Mouse (Mus musculus) left cerebral cortex, adult 9 months (tissue): Measurements from ENCODE around the gene Zfp697.
"Not testable (repeated sequence)": the region's sequence is repeated elsewhere in the genome, so short reads cannot be mapped to it uniquely, and the experiment has no call there.

Source experiments
- DNase-seq, 2 experiments: peaks; one replicate each; pipeline ENCODE4 v3.0.0; 2022; ENCODE audit warnings: low spot score in 2 of 2

The Zfp697 gene

DNA sequence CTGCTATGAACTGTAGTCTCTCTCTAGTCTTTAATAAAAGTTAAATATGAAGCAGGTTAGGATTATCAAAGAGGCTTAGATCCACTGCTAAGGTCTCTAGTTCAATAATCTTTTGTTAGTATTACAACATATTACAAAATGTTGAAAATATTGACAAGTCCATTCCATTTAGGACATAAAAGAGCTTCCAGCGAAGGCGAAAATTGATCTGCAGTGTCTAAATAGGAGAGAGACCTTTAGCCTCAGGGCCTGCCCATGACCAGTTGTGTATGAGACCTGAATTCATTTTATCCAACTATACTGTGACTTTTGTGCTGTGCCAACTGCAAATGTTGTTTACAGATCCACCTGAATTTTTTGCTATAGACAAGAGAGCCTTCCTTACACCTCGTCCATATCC lies 247.4 kb downstream of the Zfp697 start:
- DNase-seq, result no peak

DNA sequence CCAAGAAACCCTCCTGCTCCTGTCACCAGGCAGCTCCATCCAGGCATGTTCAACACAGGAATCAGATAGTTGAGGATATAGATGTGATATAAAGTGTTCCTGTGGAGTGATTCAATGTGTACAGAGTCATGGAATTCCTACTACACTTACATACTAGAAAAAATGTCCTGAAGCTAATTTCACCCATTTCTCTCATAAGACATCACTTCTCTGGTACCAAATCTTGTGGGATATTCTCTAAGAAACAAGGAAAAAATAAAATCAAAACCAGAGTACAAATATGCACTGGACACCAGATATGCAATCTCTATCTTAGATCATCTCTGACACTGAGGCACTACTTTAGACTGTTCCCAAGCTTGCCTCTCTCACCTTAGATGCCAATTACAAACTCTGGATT lies 247.9 kb downstream of the Zfp697 start, which contains the start of gene Hsd3b5:
Hsd3b5 (minus strand) TSS at position 101 of the 400 bp plus-strand sequence.
- no peak for DNase-seq

DNA sequence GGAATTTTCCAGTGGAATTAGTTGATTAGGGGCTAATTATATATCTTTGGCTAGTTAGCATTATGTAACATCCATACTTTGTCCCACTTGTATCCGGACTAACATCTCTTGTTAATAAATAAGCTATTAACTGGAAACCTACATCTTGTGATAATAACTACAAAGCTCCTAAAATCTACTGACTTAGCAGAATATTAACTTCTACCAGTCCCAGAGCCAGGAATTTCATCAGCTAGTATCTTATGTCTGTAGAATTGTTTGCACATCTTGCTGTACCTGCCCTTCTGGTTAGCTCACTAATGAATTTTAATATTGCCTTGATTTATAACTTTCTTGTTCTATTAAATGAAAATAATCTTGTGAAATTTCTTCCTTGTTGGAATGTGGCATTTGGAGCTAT lies 252.9 kb downstream of the Zfp697 start:
- no peak for DNase-seq

DNA sequence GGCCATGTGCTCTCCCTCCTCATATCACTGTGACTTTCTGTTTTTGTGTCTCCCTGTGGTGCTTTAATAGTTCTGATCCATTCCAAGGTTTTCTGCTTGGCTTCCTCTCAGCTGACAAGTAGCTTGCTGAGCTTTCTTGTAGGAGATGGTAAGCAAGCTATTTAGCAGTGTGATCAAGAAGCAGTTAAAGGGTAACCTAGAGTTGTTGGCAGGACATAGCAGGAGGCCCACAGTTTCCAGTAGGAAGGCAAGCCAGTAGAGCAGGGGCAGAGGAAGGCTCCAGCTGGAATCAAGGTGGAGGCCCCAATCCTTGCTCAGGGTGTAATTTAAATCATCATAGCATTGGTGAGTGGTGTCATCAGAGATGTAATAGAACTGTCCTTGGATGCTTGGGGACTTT lies 298.5 kb downstream of the Zfp697 start:
- DNase-seq, result no peak

DNA sequence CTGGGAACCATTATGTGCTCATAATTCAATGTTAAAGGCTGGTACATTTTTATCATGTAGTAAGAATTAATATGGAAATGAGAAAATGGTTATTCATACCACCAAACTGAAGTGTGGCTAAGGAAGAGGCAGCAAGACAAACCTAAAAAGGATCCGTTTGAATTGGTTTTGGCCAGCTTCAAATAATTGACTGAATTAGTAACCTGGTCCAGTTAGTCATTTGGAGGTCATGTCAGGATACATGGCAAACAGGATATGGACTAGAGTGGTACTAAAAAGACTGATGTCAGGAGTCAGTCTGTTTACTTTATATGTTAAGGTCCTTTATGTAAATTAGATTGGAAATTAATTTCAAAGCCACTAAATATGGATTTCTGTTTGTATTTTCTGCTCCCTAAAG lies 300.1 kb downstream of the Zfp697 start:
- no peak for DNase-seq

DNA sequence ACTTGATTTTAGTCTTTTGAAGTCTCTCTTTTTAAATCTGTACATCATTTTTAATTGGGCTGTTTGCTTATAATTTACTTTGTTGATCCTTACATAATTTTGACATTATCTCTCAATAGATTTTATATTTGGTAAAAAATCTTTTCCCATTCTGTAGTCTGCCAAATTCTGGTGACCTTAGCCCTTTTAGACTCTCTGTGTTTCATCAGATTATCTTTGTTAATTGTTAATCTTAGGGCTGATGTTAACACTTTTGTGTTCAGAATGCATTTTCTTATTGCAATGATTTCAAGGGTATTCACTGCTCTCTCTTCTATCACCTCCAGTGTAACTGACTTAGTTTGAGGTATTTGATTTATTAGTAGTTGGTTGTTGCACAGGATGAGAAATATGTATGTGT lies 338.5 kb downstream of the Zfp697 start:
- no peak for DNase-seq

DNA sequence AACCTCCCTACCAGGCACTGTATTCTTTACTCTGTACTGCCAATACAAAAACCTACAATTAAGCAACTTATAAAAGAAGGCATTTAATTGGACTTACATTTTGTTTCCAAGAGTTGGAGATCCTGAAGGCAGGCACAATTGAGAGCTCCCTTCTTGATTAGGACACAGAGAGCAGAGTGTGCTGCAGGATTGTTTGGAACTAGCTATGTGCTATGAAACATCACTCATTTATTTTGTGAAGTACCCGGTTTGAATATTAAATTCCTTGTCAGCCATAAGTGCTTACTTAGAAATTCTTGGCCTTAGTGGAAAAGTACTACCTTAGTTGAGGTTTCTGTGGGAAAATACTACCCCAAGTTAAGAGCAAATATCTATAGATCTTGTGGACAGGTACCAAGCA lies 342.1 kb downstream of the Zfp697 start, which contains the start of gene Hsd3b2:
Hsd3b2 (minus strand) TSS at position 168 of the 400 bp plus-strand sequence.
- DNase-seq, result no peak

DNA sequence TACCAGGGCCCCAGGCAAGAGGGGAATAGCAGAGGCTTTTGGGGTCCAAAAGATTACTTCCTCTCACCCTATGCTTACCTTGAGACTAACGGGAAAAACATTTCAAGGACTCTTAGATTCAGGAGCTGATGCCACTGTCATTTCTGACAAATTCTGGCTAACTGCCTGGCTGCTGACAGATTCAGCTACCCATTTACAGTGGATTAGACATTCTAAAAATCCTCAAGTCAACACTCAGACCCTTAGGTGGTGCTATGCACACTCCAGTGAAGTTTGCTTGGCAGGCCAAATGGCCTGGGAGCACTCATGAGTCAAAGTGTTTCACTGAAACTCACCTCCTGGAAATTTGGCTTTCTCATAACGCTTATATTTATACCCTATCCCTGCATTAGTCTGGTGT lies 344.0 kb downstream of the Zfp697 start:
- DNase-seq, result no peak

DNA sequence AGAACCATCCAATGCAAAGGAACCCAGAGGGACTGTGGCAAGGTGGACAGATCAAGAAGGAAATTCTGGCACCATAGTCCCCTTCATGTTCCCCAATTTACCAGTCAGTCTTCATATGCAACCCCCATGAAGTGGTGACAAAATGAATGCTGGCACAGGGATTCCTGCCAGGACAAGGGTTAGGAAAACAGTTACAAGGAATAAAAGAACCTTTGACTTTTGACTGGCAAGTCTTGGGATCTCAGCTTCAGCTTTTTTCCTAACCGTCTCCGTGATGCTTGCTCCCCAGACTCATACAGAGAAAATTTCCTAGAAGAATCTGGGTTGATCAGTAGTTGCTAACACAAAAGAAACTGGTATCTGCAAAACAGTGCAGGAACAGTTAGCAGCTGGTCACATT lies 351.5 kb downstream of the Zfp697 start:
- DNase-seq, result no peak

DNA sequence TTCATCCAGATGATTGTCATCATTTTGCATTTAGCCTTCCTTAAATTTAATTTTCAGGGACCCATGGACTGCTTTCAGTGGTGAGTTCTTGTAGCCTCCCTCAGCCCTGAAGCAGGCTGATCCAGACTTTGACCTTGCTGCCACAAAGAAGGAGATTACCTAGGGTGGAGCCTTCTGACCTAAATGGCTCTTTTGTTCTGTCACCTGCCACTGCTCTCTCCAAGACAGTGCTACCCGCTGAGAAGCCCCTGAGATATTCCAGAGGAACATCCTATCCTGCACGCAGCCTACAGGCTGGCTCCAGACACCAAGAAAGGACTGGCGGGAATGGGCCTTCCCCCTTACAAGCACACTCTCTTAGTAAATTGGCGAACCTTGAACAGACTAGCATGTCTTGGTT lies 352.1 kb downstream of the Zfp697 start:
- DNase-seq, result no peak

DNA sequence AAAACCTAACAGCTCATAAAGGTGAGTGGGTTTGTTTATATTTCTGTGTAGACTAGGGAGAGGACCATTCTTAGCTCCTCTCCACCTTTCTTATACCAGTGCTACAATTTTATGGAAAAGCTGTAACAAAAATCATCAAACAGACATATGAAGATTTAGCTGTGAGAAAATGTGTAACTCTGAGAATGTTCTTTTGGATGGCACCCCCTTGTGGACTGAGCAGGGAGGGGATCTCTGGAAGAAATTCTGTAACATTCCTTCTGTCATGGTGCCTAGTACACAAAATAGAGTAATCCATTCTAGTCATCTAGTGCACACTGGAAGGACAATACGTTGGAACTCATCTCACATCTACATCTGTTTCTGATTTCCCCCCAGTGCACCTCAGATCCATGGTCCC lies 358.8 kb downstream of the Zfp697 start:
- not testable (repeated sequence) for DNase-seq

DNA sequence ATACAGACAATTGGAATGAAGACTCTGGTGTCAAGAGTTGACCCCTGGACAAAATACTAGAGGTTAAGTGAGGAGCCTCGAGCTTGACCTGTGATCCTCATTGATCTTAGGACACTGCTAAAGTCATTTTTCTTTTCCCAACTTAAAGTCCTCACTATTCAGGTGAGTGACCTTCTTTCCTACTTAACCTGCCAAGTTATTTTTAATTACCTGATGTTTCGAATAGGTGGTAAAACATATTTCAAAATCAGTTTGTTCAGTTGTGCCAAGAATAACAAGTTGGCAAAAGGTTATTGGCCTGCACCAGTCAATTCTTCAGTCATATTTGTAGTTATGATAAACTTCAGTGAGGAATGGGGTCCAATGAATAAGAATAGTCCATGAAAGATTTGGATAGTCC lies 369.9 kb downstream of the Zfp697 start:
- no peak for DNase-seq

DNA sequence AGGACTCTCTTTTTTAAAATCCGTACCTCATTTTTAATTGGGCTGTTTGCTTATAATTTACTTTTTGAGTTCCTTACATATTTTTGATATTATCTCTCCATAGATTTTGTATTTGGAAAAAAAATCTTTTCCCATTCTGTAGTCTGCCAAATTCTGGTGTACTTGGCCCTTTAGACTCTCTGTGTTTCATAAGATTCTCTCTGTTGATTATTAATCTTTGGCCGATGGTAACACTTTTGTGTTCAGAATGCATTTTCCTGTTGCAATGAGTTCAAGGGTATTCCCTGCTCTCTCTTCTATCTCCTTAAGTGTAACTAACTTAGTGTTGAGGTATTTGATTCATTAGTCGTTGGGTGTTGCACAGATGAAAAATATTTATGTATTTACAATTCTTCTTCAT lies 374.6 kb downstream of the Zfp697 start:
- DNase-seq, result no peak

DNA sequence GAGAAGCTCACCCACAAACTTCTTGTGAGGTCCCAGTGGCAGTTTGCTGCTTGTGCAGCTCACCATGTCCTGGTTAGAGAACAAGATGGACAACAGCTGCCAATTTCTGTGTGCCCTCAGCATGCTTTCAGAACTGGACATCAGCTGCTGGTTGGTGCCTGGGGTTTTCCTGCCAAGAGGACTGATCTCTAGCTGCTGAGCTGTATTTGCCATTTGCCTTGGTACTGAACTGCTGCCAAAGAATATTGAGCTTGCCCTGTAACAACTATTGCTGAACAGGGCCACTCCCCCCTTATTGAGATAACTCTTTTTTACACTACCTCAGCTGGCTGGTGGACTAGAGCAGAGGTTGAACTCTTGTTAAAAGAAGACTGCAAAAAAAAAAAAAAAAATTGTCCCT lies 381.9 kb downstream of the Zfp697 start:
- no peak for DNase-seq

DNA sequence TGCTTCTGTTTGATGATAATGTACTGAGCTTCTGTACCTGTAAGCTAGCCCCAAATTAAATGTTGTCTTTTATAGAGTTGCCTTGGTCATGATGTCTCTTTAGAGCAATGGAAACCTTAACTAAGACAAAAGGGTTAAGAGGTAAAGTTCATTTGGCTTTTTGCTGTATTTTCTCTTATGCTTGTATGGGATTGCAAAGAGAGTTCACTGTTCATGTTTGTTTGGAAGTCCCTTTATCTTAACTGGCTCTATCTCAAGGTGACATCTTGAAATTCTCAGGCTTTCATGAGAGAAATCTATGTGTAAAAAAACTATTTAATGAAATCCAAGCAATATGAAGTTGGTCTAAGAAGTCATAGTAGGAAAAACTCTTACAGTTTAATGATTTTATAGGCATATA lies 398.7 kb downstream of the Zfp697 start:
- no peak for DNase-seq

DNA sequence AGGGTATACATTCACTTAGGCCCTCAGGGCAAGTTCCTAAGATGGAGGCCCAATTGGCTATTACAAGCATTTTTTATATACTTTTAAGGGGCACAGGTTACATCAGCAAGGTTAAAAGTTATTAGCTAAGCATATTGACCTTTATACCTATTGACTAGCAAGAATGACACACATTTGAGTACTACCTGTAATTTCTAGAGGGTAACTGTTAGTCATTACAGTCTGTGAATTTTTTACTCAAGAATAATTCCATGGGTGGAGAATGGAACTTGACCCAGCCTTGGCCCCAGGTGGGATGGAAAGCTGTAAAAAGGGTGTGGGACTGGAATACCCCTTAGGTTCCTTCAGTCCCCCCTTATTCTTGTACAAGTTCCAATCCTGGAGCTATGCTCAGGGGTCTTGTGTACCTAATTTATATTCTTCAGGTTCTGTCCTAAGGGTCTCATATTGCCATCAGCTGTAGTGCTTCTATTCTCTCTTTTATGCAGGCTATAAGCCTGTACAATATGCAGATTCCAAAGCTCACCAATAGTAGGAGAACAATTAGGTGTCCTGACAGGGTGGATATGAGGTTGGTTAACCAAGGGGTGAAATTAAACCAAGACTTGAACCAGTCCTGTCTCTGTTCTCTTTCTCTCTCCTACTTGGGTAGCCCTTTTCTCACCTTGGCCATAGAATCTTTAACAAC lies 400.1 kb downstream of the Zfp697 start:
- no peak for DNase-seq

DNA sequence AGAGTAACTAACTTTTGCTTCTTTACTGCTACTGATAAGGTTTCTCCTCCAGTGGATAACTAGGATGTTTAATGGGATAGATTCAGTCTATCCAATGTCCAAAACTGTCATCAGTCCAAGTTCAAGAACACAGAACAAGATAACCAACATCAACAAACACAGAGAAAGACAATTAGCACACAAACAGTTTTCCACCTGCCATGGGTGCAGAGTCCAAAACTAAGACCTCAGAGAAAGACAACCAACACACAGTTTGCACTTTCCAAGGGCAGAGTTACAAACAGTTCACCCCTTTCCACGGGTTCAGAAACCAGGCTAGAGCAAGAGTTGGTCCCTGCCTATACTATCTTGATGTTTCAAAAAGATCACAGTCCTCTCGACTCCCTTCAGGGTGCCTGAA lies 404.3 kb downstream of the Zfp697 start:
- no peak for DNase-seq
